Mouse (Mus musculus) fat pad, adult 2 months (tissue): ENCODE results near the gene Cep295nl.
"Not testable (repeated sequence)": the region's sequence is repeated elsewhere in the genome, so short reads cannot be mapped to it uniquely, and the experiment has no call there.

Experiments used
- DNase-seq: peaks from one replicate; pipeline ENCODE4 v3.0.0-alpha.2; 2011; ENCODE audit warnings: low read depth, low spot score; ENCODE audit errors: extremely low read depth

Gene Cep295nl

DNA sequence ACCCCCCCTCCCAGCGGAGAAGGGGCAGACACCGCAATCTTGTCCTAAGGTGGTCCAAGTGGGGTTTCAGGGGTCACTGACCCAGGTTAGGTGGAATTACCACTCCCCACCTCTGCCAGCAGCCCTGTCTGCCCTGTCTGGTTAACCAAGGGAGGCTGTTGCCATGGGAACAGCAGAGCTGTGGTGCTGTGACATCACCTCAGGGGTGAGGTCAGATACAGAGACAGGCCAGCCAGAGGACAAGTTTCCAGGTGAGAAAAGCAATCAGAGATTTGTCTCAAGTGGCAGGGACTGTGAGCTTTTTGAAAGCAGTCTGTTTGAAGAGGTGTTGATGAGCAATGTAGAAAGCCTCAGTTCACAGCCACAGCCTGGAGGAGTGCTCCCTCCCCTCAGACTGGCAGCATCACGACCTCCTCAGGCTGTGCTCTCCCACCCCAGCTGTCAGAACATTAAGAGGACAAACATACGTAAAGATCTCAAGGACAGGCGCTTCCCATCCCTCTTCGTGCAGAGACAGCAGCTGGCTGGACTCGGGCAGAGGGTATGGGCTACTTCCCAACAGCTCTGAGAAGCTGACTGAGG lies at the start of gene Cep295nl:
Gene Cep295nl, minus strand, starts transcription at position 101 of the 582 bp plus-strand sequence.
- no peak for DNase-seq

- not testable (repeated sequence) for DNase-seq
Observed at GRCm38 (mm10) chr11:118387816-118388215, 45.5 kb upstream of the Cep295nl start.

DNA sequence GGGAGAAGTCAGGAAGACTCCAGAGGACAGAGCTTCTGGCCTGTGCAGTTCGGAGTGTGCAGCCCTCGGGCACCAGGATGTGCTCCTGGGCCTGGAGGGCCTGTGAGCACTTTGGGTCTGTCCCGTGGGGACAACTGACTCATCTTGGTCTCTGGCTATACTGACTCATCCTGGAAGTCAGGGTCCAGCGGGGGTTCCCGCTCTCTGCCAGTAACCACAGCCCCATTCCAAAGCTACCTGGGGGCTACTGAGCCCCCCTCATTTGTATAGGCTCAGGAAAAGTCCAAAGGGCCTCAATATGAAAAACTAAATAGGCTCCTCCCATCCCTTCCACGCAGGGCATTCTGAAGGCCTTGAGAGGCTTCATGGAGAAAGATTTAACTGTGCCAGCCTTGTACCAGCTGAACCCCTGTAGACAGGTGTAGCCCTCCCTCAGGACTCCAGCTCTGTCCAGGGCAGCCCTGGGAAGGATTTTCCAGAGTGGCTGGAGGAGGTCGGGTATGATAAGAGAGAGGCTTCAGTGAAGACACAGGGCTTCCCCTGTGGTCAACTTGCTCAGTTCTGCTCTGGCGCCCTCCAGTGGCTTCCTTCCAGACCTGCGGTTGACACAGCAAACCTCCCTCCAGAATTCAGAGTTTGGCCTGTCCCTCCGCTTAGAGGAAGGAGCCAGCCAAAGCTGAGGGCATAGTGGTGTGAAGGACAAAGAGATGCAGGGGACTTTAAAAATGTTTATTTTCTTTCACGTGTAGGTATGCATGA lies 37.1 kb upstream of the Cep295nl start:
- DNase-seq: no peak

DNA sequence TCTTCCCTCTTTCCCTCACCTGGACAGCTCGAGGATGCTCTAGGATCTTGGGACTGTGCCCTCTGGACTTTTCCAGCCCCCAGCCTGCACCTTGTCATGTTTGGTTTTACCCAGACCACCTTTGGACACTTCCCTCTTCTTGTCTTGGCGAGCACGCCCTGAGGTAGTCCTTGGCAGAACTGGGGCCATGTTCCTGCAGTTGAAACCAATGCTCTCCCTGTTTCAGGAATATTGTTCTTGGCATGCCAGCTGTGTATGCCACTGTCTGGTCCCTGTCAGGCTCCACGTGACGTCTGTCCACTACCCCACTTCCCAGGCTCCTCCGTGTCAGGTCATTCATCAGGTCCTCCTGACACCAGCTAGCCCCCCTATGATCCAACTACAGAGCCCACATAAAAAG lies 36.4 kb upstream of the Cep295nl start:
- DNase-seq: no peak

- not testable (repeated sequence) for DNase-seq
Observed at GRCm38 (mm10) chr11:118376323-118376722, 34.0 kb upstream of the Cep295nl start.

GRCm38 (mm10) chr11:118375881-118376280 lies 33.6 kb upstream of the Cep295nl start:
- no peak for DNase-seq

DNA sequence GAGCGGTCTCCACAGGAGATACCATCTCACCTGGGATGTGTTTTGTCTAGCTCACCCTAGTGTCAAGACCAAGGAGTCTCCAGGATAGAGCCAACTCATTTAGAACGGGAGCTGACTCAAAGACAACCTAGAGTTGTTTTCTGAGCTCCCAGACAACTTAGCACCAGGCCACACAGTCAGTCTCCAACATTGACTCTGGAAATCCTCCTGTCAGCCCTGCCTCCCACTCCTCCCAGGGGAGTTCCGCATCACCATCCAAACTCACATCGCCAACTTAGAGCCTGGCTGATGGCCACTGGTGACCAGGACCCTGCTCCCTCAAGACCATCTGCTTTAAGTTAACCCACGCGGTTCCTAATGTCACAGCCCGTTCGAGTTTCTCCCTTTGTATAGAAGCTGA lies 33.2 kb upstream of the Cep295nl start:
- no peak for DNase-seq

GRCm38 (mm10) chr11:118375006-118375405 lies 32.7 kb upstream of the Cep295nl start:
- DNase-seq: no peak

GRCm38 (mm10) chr11:118374506-118374905 lies 32.2 kb upstream of the Cep295nl start:
- DNase-seq: no peak

DNA sequence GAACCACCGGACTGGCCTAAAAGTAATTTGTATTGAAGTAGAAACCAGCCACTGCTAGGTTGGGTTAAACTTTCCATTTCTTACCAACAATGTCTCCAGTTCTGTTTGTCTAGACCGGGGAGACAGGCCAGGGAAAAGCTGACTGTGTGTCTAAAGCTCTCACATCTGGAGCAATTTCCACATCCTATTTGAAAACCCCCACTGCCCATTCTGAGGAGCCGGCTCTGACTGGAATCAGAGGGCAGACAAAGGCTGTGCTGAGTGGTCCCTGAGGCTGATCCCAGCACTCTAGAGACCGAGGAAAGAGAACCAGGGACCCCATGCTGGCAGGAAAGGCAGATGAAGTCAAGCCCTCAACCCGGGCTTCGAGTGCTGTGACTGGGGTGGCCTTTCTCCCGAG lies 30.3 kb upstream of the Cep295nl start:
- DNase-seq: no peak

DNA sequence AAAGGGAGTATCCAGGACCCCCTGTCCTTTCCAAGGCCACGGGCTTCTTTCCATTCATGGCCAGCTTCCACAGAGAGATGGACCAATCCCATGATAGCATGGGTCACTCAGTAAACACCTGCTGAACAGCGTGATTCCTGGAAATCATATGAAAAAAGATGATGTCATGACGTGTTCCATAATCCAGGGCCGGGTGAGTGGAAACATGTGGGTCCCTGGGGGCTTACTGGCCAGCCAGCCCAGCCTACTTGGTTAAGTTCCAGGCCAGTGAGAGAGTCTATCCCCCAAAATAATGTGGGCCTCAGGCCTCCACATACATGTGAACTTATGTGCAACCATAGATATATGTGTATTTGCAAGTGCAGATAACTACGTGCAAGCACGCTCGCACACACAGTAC lies 29.6 kb upstream of the Cep295nl start:
- no peak for DNase-seq

DNA sequence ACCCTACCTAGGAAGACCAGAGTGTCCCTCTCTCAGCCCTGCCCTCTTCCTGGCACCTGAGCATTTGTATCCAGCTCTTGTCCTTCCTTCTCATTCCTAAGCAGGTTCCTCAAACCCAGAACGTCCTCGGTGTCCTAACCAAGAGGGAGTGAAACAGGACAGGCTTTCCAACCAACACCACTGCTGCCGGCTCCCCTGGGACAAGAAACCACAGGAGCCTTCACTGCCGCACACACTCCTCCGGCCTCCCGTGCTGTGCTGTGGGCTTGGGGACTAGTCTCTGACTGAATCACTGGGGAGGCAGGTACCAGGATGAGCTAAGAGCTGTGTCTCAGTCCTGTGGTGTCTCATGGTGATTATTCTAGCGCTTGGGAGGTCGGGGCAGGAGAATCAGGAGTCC lies 27.4 kb upstream of the Cep295nl start:
- no peak for DNase-seq

DNA sequence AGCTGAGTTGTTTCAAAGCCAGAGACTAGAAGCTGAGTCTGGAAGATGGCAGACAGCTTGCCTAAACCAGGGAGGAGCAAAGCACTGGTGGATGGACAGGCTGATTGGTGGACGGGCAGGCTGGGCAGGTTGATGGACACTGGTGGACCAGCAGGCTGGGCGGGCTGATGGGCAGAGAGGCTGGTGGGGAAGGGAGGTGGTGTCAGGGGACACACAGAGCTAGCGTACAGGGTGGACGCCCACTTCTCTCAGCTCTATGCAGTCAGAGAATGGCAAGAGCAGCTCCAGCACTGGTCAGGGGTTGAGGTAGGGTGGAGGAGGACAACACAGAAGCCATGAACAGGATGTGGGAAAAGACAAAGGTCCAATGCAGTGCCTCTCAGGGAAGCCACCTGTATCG lies 27.0 kb upstream of the Cep295nl start:
- no peak for DNase-seq

DNA sequence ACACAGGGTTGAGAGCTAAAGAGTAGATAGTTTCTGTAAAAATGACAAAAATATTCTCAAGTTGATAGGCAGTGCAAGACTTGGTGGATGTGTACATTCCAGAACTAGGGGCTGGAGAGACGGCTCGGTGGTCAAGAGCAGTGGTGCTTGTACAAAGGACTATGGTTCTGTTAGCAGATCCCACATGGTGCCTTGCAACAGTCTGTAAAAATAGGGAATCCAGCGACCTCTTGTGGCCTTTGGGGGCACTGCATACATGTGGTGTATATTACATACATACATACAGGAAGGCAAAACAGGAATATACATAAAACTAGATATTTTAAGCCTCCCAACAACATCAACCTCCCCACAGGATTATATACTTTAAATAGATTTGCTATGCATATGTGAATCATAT lies 26.0 kb upstream of the Cep295nl start:
- no peak for DNase-seq

DNA sequence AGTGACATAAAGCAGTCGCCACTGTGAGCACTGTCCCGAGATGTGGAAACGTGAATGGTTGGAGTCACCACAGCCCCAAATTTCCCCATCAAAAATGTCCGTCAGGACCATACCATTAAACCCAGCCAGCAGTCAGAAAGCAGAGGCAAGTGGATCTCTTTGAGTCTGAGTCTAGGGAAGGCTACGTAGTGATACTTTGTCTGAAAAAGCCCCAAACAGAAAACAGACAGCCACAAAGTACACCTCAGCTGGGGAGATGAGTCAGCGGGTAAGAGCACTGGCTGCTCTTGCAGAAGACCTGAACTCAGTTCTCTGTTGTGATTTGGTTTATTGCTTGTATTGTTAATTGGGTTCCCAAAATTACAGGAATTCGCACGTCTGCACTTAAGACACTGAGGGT lies 24.3 kb upstream of the Cep295nl start:
- no peak for DNase-seq

DNA sequence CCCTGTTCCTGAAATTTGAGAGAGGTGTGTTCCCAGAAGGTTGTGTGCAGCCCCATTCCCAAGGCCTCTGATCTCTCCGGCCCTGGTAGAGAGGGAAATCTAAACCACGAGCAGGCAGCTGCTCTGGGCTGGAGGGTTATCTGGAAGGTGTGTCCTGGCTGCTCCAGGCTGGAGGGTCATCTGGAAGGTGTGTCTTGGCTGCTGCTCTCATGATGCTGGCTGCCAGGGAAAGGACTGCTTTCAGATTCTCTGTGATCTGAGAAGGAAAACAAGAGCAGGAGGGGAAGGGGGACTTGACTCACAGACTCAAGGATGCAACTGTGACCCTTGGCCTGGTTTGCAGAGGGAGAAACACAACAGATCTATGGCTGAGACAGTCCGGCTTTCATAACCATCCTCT lies 23.8 kb upstream of the Cep295nl start:
- DNase-seq: no peak

DNA sequence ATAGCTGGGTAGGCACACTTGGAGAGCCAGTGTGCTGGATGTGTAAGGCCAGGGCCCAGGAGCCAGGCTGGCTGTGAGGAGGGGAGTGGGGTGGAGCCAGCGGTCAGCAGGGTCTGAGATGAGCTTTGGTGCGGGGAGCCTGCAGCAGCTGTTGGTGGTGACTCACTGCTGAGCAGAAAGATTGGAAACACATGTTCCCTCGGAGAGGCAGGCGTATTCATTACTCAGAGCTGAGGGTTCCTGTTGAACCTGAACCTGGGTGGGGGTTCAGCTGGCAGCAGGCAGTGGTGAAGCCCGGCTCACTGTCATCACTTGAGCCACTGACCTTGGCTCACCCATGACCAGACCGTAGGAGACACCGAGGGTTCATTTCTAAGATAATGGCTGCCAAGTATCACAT lies 22.9 kb upstream of the Cep295nl start:
- DNase-seq: no peak

- no peak for DNase-seq
Observed at GRCm38 (mm10) chr11:118364021-118364420, 21.7 kb upstream of the Cep295nl start.

DNA sequence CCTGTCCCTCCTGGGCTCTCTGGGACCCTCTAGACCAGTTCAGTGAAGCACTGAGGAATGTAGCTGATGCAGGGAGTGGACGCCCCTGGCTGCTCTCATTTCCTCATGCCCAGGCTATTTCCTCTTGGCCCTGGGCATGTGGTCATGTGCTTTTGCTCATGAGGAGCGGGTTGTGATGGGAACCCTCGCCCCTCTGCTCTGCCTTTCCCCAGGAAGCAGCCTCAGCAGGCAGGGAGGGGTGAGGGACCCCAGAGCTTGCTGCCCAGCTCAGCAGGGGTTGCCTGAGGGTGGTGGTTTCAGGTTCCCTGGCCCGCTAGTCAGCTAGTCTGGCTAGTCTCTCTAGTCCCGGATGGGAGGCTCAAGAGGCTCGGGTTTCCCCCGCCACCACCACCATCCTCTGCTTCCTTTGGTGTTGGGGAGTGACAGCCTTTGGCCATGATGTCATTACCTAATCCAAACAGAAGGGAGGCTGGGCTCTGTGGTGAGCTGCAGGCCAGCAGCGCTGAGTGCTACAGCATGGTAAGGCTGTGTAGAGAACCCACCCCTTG lies 20.7 kb upstream of the Cep295nl start:
- DNase-seq: no peak

GRCm38 (mm10) chr11:118362501-118362900 lies 20.2 kb upstream of the Cep295nl start:
- DNase-seq: no peak

GRCm38 (mm10) chr11:118360907-118361341 lies 18.6 kb upstream of the Cep295nl start:
- DNase-seq: no peak

DNA sequence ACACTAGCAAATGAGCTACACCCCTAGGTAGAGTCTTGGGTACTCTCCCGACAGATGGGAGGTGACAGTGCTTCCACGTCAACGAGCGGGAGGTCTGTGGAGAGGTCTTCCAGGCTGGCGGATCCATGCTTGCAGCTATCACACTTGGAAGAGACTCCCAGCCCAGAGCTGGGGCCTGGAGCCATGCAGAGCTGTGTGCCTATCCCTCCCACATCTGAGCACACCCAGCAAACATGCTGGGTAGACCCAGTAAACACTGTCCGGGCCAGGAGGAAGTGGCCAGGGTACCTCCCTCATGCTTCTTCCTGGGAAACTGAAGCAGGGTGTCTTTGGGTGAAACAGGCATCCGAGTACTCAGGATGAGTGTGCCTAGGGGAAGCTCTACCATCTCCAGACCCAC lies 18.2 kb upstream of the Cep295nl start:
- DNase-seq: no peak
